Mouse (Mus musculus): ENCODE data around the gene Dmtf1. TPM values are rescaled to one million over a fixed set of nuclear protein-coding genes. Genes with fewer than 3 reads are reported as not detected.

Dmtf1 gene
- total RNA-seq, 2 experiments from 2014 or later: 47.0 to 49.8 TPM

Other genes starting within 250 kb of the Dmtf1 start
- 10 to 100 TPM; 23.8 to 25.2 TPM for gene Crot, start 164.5 kb downstream of the Dmtf1 start, total RNA-seq (2021)
- gene Tmem243, start 61.1 kb downstream of the Dmtf1 start, total RNA-seq (2021): 10 to 100 TPM in 1 of 2 experiments, 1 to 10 TPM in 1; 8.8 to 10.2 TPM
- 10 to 100 TPM; 19.3 to 20.8 TPM for gene 9330182L06Rik, start 104.3 kb upstream of the Dmtf1 start, total RNA-seq (2021)